Mouse (Mus musculus): ENCODE measurements at regions not wholly inside any gene's neighbourhood (a gene's known extent, or its start where the extent isn't known, plus 50 kb on each side); places are given as distances from the start of the nearest gene placed in this dataset.

DNA sequence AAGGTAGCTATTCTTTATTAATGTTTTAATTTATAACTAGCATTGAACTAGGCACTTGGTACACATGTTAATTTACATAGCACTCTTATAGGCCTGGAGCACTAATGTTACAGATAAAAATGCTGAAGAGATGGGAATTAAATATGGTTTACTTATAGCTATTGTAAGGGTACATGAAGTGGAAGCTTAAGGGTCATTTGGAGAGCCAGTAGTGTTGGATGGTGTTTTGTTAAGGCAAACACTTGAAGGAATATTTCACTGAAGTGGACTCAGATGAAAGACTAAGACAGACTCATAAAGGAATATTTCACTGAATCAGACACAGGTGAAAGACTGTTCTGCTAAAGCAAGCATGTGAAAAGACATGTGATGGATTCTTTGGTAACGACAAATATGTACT, 172.7 kb downstream of the Dkk2 start:
- TF ChIP-seq POLR2A (IDR thresholded peaks at IDR 0.05; ENCODE audit: insufficient read length, low read depth) = no peak
- no peak for TF ChIP-seq MAX (IDR thresholded peaks at IDR 0.05; ENCODE audit: low read depth)
- no peak for TF ChIP-seq POLR2AphosphoS2 (IDR thresholded peaks at IDR 0.05; ENCODE audit: insufficient read length, low read depth)
- no peak for TF ChIP-seq USF1 (IDR thresholded peaks at IDR 0.05; ENCODE audit: low read depth)
